Mouse (Mus musculus) left cerebral cortex, adult 6 months (tissue): ENCODE results near the gene Sox8. TPM values are rescaled to one million over a fixed set of nuclear protein-coding genes. Genes with fewer than 3 reads are reported as not detected.

Experiments
- long read RNA-seq, 2 experiments: library from polyadenylated mRNA; unstranded; transcript quantifications; one replicate each; pipeline ENCODE4 v2.0.0; 2019 to 2020
- polyA plus RNA-seq: library from polyadenylated mRNA; unstranded; fragments of <200 nt; fragmentation: Nextera tagmentation; gene quantifications from 2 replicates; pipeline ENCODE4 v1.2.3, GENCODE M21; 2021

The Sox8 gene
- 40.9 and 69.8 TPM in 2 replicates for polyA plus RNA-seq
- long read RNA-seq, experiment 1, transcript Sox8-201 (3 exons, 3,000 nt) = major isoform, 139 of 192 reads
- long read RNA-seq, experiment 1, partial matches to known transcripts = 14 of 192 reads
- long read RNA-seq, experiment 1, other reads (novel, unspliced or antisense) = 38 of 192 reads
- long read RNA-seq, experiment 2, transcript Sox8-201 (3 exons, 3,000 nt) = major isoform, 15 of 25 reads
- long read RNA-seq, experiment 2, partial matches to known transcripts = 1 of 25 reads
- long read RNA-seq, experiment 2, other reads (novel, unspliced or antisense) = 7 of 25 reads

DNA sequence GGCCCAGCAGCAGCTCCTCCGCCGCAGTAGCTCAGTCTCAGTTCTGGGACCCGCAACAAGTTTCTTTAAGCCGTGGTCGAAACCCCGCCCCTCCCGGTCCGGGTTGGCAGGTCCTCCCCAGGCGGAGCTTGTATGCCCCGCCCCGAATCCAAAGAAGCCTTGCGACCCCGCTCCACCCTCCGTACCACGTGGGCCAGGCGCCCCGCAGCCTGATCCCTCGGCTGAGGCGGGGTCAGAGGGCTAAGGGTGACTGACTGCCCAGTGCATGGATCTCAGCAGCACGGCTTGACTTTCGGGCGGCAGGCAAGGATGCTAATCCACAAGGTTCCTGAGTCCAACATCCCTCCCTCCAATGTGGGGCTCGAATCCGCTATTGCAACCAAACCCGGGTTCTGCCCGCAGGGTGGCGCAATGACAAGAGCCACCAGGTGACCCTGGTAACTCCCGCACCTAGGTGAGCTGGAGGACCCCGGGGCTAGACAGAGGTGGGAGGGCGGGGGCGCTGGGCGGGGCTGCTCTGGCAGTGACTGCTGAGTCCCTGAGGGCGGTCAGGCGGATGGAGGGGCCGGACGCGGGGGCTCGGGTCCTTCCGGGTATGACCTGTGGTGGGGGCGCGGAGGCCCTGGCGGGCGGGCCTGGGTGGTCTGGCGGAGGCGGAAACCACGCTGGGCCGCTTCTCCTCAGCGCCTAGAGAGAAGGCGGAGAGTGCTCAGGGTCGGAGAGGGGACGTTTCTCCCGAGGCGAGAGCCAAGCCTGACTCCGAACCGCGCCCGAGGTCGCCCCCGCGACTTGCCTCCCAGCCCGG lies at the start of gene Sox8:
Gene Sox8 (minus strand): TSS at position 39 of the 805 bp plus-strand sequence.

DNA sequence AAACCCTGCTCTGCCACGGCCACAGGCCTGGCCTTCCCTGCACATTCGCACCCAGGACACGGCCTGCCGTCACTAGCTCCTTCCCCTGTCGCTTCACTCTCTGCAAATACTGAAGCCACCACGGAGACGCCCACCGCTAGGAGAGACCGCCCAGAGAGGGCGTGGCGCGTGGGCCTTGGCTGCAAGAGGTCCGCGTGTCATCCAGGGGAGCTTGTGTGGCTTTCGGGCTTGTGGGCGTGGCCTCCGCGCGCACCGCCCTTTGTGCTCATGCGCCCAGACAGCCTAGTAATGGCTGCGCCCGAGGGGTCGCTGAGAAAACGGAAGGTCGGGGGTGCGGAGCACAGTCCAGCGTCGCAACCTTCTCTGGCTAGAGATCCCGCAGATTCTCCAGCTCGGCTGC lies 8.4 kb upstream of the Sox8 start, which contains the start of gene Lmf1:
Gene Lmf1 (plus strand): TSS at position 166 of the 400 bp plus-strand sequence.

Other genes starting within 250 kb of the Sox8 start
- gene Tpsab1, start 225.1 kb downstream of the Sox8 start, polyA plus RNA-seq = not detected in 2 replicates
- not detected in 2 replicates for gene Tpsb2, start 204.4 kb downstream of the Sox8 start, polyA plus RNA-seq
- gene Tpsg1, start 201.4 kb downstream of the Sox8 start, polyA plus RNA-seq = not detected in 2 replicates
- gene Cacna1h, start 136.9 kb downstream of the Sox8 start, polyA plus RNA-seq = 7.7 and 8.6 TPM in 2 replicates
- gene Tekt4, start 116.1 kb downstream of the Sox8 start, polyA plus RNA-seq = 0.15 and 0.77 TPM in 2 replicates
- 0.23 and 0.34 TPM in 2 replicates for gene Sstr5, start 73.4 kb downstream of the Sox8 start, polyA plus RNA-seq
- gene Lmf1, start 8.4 kb upstream of the Sox8 start, polyA plus RNA-seq = 27.9 and 28.9 TPM in 2 replicates
- 835 and 992 TPM in 2 replicates for gene Gng13, start 146.5 kb upstream of the Sox8 start, polyA plus RNA-seq
- 0.97 and 1.5 TPM in 2 replicates for gene Chtf18, start 156.7 kb upstream of the Sox8 start, polyA plus RNA-seq
- gene Rpusd1, start 157.0 kb upstream of the Sox8 start, polyA plus RNA-seq = 59.3 and 64.4 TPM in 2 replicates
- gene Mslnl, start 165.4 kb upstream of the Sox8 start, polyA plus RNA-seq = 0.20 and 0.21 TPM in 2 replicates
- 0.72 and 1.0 TPM in 2 replicates for gene Msln, start 183.7 kb upstream of the Sox8 start, polyA plus RNA-seq
- gene Narfl, start 203.1 kb upstream of the Sox8 start, polyA plus RNA-seq = 27.4 and 37.4 TPM in 2 replicates
- gene Haghl, start 215.0 kb upstream of the Sox8 start, polyA plus RNA-seq = 114 and 123 TPM in 2 replicates
- 0.31 and 0.39 TPM in 2 replicates for gene Ccdc78, start 215.9 kb upstream of the Sox8 start, polyA plus RNA-seq
- 147 and 187 TPM in 2 replicates for gene Fam173a, start 222.2 kb upstream of the Sox8 start, polyA plus RNA-seq
- 4.0 and 5.4 TPM in 2 replicates for gene AC134908.4, start 225.0 kb upstream of the Sox8 start, polyA plus RNA-seq
- 11.7 and 12.8 TPM in 2 replicates for gene Metrn, start 226.4 kb upstream of the Sox8 start, polyA plus RNA-seq
- 213 and 331 TPM in 2 replicates for gene Fbxl16, start 238.4 kb upstream of the Sox8 start, polyA plus RNA-seq